Mouse (Mus musculus): Measurements from ENCODE around the gene Rasgef1c. TPM values are rescaled to one million over a fixed set of nuclear protein-coding genes. Genes with fewer than 3 reads are reported as not detected.

Gene Rasgef1c
- polyA plus RNA-seq, 1 experiment: 0.52 TPM

DNA sequence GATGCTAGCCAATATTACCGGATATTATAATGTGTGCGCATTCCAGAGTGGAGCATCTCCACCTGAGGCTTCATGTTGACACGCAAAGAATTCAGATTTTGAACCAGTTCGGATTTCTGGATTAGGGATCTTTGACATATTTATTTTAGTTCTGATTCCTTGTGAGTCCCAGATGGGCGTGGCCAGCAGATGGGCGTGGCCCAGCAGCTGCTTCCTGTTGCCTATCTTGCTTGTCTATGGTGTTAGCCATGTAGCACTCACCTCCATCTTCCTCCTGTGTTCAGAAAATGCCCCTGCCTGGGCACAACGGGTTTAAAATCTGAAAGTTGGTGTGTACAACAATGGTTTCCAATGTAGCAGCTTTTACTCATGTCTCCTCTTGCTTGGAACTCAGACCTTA, 24.5 kb downstream of the Rasgef1c start:
- 59% methylated on average over 7 of the region's 7 CpGs for whole genome bisulfite sequencing
- no peaks in the 10 kb centered on the region for H3K4me1 ChIP-seq (ENCODE audit: control insufficient read depth, insufficient read depth, insufficient read length, low read length)

DNA sequence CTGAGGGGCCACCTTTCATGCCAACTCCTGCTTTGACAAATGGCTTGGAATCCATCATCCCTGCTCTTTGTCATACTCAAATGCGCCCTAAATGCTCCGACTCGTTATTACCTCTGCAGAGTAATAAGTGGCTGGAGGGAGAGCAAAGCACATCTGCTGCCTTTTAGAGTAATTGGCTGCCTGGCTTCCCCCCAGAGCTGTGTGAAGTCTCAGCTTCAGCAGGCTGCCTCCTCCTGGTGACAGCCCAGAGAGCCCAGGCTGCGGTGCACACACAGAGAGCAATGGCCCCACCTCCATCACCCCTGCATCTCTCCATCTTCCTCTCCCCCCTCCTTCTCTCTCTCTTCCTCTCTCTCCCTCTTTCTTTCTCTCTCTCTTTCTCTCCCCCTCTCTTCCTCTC, 25.5 kb downstream of the Rasgef1c start:
- 40% methylated on average over 4 of the region's 4 CpGs for WGBS
- no peaks in the 10 kb centered on the region for H3K27me3 ChIP-seq (ENCODE audit: control insufficient read depth, insufficient read depth, low read length)

More for the DNA sequence above, 24.5 kb downstream of the Rasgef1c start:
- TF ChIP-seq CTCF (IDR thresholded peaks at IDR 0.05; ENCODE audit: extremely low read depth, insufficient read length, insufficient replicate concordance, low read depth, low read length) (no peak), POLR2A (IDR thresholded peaks at IDR 0.05; ENCODE audit: low read depth, low read length) (no peak)
- H3K36me3 ChIP-seq (ENCODE audit: control insufficient read depth, insufficient read depth, low read length): no peaks in the 10 kb centered on the region
- no peaks in the 10 kb centered on the region for H3K27me3 ChIP-seq (ENCODE audit: control insufficient read depth, insufficient read depth, low read length)
- H3K27ac ChIP-seq (ENCODE audit: insufficient read depth, low read depth, low read length): no peak overlapping the region
- no peak overlapping the region for H3K4me3 ChIP-seq (ENCODE audit: low read depth, low read length)

GRCm38 (mm10) chr11:49927670-49928069, 26.0 kb downstream of the Rasgef1c start:
- H3K4me3 ChIP-seq (ENCODE audit: low read depth, low read length): no peak overlapping the region
- H3K36me3 ChIP-seq (ENCODE audit: control insufficient read depth, insufficient read depth, low read length): no peaks in the 10 kb centered on the region
- no peaks in the 10 kb centered on the region for H3K27me3 ChIP-seq (ENCODE audit: control insufficient read depth, insufficient read depth, low read length)
- no peak overlapping the region for H3K27ac ChIP-seq (ENCODE audit: insufficient read depth, low read depth, low read length)
- 65% methylated on average over 6 of the region's 6 CpGs for WGBS
- no peaks in the 10 kb centered on the region for H3K4me1 ChIP-seq (ENCODE audit: control insufficient read depth, insufficient read depth, insufficient read length, low read length)
- TF ChIP-seq CTCF (IDR thresholded peaks at IDR 0.05; ENCODE audit: extremely low read depth, insufficient read length, insufficient replicate concordance, low read depth, low read length): no peak

More for the DNA sequence above, 25.5 kb downstream of the Rasgef1c start:
- Histone ChIP-seq H3K4me3 (ENCODE audit: low read depth, low read length) (no peak overlapping the region), H3K27ac (ENCODE audit: insufficient read depth, low read depth, low read length) (no peak overlapping the region), H3K4me1 (ENCODE audit: control insufficient read depth, insufficient read depth, insufficient read length, low read length) (no peaks in the 10 kb centered on the region), H3K36me3 (ENCODE audit: control insufficient read depth, insufficient read depth, low read length) (no peaks in the 10 kb centered on the region)
- TF ChIP-seq CTCF (IDR thresholded peaks at IDR 0.05; ENCODE audit: extremely low read depth, insufficient read length, insufficient replicate concordance, low read depth, low read length) (no peak), POLR2A (IDR thresholded peaks at IDR 0.05; ENCODE audit: low read depth, low read length) (no peak)

DNA sequence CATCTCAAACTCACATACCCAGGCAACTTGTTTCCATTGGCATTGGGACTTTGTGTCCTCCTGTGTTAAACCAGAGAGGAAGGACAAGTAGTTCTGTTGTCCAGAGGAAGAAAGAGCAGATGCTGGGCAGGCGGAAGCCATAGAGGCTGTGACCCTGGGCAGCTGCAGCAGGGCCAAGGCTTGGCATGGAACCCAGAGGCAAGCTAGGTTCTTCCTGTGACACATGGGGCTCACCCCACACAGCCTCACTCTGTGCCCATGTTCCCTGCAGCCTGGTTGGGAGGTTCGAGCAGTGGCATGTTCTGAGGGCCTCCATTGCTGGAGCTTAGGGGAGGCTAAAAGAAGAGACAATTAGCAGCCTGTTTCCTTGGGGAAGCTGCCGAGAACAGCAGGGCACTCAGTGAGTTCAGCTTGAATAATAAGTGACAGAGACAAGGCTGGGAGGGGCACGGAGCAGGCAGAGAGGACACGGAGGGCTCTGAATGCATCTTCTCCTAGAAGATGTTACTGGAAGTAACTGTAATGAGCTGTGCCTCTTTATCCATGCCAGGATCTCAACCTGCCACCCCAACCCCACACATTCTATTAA, 29.5 kb downstream of the Rasgef1c start:
- Histone ChIP-seq H3K27me3 (ENCODE audit: control insufficient read depth, insufficient read depth, low read length) (no peaks in the 10 kb centered on the region), H3K4me1 (ENCODE audit: control insufficient read depth, insufficient read depth, insufficient read length, low read length) (no peaks in the 10 kb centered on the region), H3K36me3 (ENCODE audit: control insufficient read depth, insufficient read depth, low read length) (no peaks in the 10 kb centered on the region), H3K4me3 (ENCODE audit: low read depth, low read length) (no peak overlapping the region), H3K27ac (ENCODE audit: insufficient read depth, low read depth, low read length) (no peak overlapping the region)
- TF ChIP-seq POLR2A (IDR thresholded peaks at IDR 0.05; ENCODE audit: low read depth, low read length) (no peak), CTCF (IDR thresholded peaks at IDR 0.05; ENCODE audit: extremely low read depth, insufficient read length, insufficient replicate concordance, low read depth, low read length) (no peak)
- 57% methylated on average over 5 of the region's 5 CpGs for WGBS

DNA sequence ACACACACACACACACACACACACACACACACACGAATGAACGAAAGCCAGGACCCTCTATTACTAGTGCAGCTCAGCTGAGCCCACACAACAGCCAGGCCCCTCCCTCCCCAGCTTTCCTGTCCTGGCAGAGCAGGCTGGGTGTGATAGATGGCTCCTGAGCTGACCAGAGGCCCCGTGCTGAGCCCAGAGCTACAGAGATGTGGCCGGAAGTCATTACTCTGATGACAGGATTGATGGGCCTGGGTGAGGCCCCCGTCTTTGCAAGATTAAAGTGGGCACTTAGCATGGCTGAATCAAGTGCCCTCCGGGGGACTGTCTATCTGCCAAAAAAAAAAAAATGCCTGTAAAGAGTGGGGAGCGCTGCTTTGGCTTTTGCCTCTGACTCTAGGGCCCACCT, 30.2 kb downstream of the Rasgef1c start:
- TF ChIP-seq POLR2A (IDR thresholded peaks at IDR 0.05; ENCODE audit: low read depth, low read length) (no peak), CTCF (IDR thresholded peaks at IDR 0.05; ENCODE audit: extremely low read depth, insufficient read length, insufficient replicate concordance, low read depth, low read length) (no peak)
- Histone ChIP-seq H3K27ac (ENCODE audit: insufficient read depth, low read depth, low read length) (no peak overlapping the region), H3K27me3 (ENCODE audit: control insufficient read depth, insufficient read depth, low read length) (no peaks in the 10 kb centered on the region), H3K4me1 (ENCODE audit: control insufficient read depth, insufficient read depth, insufficient read length, low read length) (no peaks in the 10 kb centered on the region), H3K4me3 (ENCODE audit: low read depth, low read length) (no peak overlapping the region), H3K36me3 (ENCODE audit: control insufficient read depth, insufficient read depth, low read length) (no peaks in the 10 kb centered on the region)
- 35% methylated on average over 7 of the region's 7 CpGs for WGBS

DNA sequence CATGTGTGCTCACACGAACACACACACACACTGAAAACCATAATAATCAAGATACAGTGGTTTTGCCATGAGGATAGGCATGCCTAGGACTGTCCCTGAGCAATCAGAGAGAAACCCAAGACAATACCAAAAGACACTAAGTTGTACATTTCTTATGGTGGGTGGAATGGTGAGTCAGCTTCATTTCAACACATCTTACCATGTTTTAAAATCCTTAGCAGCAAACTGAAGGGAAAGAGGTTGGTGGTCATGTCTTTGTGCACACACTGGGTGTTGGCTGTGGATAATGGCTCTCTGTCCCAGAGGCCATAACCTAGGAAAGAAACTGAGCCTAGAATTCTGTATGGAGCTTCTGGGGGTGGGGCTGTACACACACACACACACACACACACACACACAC, 32.2 kb downstream of the Rasgef1c start:
- H3K27me3 ChIP-seq (ENCODE audit: control insufficient read depth, insufficient read depth, low read length): no peaks in the 10 kb centered on the region
- WGBS: 62% methylated on average over 1 of the region's 1 CpGs
- no peak overlapping the region for H3K27ac ChIP-seq (ENCODE audit: insufficient read depth, low read depth, low read length)
- no peak overlapping the region for H3K4me3 ChIP-seq (ENCODE audit: low read depth, low read length)
- no peak for TF ChIP-seq CTCF (IDR thresholded peaks at IDR 0.05; ENCODE audit: extremely low read depth, insufficient read length, insufficient replicate concordance, low read depth, low read length)
- no peak for TF ChIP-seq POLR2A (IDR thresholded peaks at IDR 0.05; ENCODE audit: low read depth, low read length)
- no peaks in the 10 kb centered on the region for H3K36me3 ChIP-seq (ENCODE audit: control insufficient read depth, insufficient read depth, low read length)
- H3K4me1 ChIP-seq (ENCODE audit: control insufficient read depth, insufficient read depth, insufficient read length, low read length): no peaks in the 10 kb centered on the region

DNA sequence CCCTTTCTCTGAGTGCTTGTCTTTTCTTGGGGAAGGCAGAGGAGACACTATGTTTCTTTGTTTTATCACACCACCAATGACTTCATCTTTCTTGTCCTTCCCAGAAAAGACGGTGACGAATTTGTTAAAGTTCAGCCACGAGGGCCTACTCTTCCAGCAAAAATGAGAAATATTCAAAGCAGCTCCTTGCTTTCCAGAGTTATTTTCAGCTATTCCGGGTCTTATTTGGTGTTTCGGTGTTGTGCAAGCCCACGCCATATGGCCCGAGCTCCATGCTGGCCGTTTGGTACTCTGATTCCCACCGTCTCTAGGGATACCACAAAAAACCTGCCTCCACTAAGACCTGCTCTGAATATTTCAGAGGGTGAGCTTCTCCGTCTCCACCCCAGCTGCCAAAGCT, 32.7 kb downstream of the Rasgef1c start:
- no peak overlapping the region for H3K4me3 ChIP-seq (ENCODE audit: low read depth, low read length)
- no peaks in the 10 kb centered on the region for H3K27me3 ChIP-seq (ENCODE audit: control insufficient read depth, insufficient read depth, low read length)
- peak overlapping the region; percentile 28; the same call in 1 of the 2 replicates for H3K27ac ChIP-seq (ENCODE audit: insufficient read depth, low read depth, low read length)
- no peaks in the 10 kb centered on the region for H3K36me3 ChIP-seq (ENCODE audit: control insufficient read depth, insufficient read depth, low read length)
- TF ChIP-seq CTCF (IDR thresholded peaks at IDR 0.05; ENCODE audit: extremely low read depth, insufficient read length, insufficient replicate concordance, low read depth, low read length): no peak
- TF ChIP-seq POLR2A (IDR thresholded peaks at IDR 0.05; ENCODE audit: low read depth, low read length): no peak
- no peaks in the 10 kb centered on the region for H3K4me1 ChIP-seq (ENCODE audit: control insufficient read depth, insufficient read depth, insufficient read length, low read length)
- 65% methylated on average over 10 of the region's 10 CpGs for WGBS

Data from small intestine, adult 2 months (tissue).